Mouse (Mus musculus) layer of hippocampus, adult 2 months (tissue): ENCODE measurements around the gene Fbxl17. TPM values are rescaled to one million over a fixed set of nuclear protein-coding genes. Genes with fewer than 3 reads are reported as not detected.

ENCODE experiments used
- DNase-seq, 2 experiments: peaks; one replicate each; pipeline ENCODE4 v3.0.0; 2022; ENCODE audit warnings: low spot score in 2 of 2
- H3K27ac ChIP-seq: fragments of 200-600 bp; 2 replicates; pipeline ENCODE4 v1.8.1; 2022
- H3K4me3 ChIP-seq: fragments of 200-600 bp; 2 replicates; pipeline ENCODE4 v1.8.1; 2022; ENCODE audit warnings: mild to moderate bottlenecking
- CTCF ChIP-seq: fragments of 200-600 bp; conservative IDR thresholded peaks from 2 replicates; pipeline ENCODE4 v1.8.1; 2022; ENCODE audit warnings: antibody characterized with exemption, mild to moderate bottlenecking, moderate library complexity
- microRNA-seq, 2 experiments: library from miRNA; unstranded; fragments of <30 nt; microRNA quantifications; one replicate each; pipeline ENCODE4 v1.2.0; 2021
- total RNA-seq, 2 experiments: library from RNA; stranded (reverse); gene quantifications; 2 replicates each; pipeline ENCODE4 v1.2.3; 2021

Fbxl17 gene
- total RNA-seq, 2 experiments from 2014 or later, result 55.3 to 58.6 TPM

GRCm38 (mm10) chr17:63007876-63008275 lies 491.9 kb downstream of the Fbxl17 start:
- DNase-seq, result no peak
- TF ChIP-seq CTCF, result no peak
- Histone ChIP-seq H3K4me3 (no peak overlapping the region), H3K27ac (no peak overlapping the region)

Small RNAs within 50 kb of the gene (microRNA-seq; reads per million reads assigned to microRNA genes)
- 0 reads per million in 2 experiments for gene Gm24813
